Mouse (Mus musculus) lung, postnatal 0 days (tissue): ENCODE results near the gene Msi2.

Source experiments
- CTCF ChIP-seq: IDR thresholded peaks from 2 replicates; pipeline ENCODE4 v1.5.1; 2016; ENCODE audit warnings: antibody characterized with exemption, mild to moderate bottlenecking
- EP300 ChIP-seq: IDR thresholded peaks from 2 replicates; pipeline ENCODE4 v1.6.1; 2016; ENCODE audit warnings: antibody characterized with exemption, mild to moderate bottlenecking, control low read depth

- TF ChIP-seq CTCF (no peak), EP300 (no peak)
Measured at GRCm38 (mm10) chr11:88482636-88483035, 235.7 kb downstream of the Msi2 start.
